Mouse (Mus musculus) yolk sac, embryonic 10.5 days (tissue): ENCODE data around the gene Snrnp48.

Source experiments
- DNase-seq: peaks from one replicate; pipeline ENCODE4 v3.0.0-alpha.2; 2017; ENCODE audit warnings: low spot score

The Snrnp48 gene

GRCm38 (mm10) chr13:38269055-38269692, 64.4 kb downstream of the Snrnp48 start:
- no peak for DNase-seq

- no peak for DNase-seq
These were observed 67.9 kb downstream of the Snrnp48 start for GRCm38 (mm10) chr13:38272624-38273023.
